Mouse (Mus musculus): ENCODE data around the gene Sptssb. TPM values are rescaled to one million over a fixed set of nuclear protein-coding genes. Genes with fewer than 3 reads are reported as not detected.

Gene Sptssb
- total RNA-seq, 2 experiments from 2014 or later = not detected

DNA sequence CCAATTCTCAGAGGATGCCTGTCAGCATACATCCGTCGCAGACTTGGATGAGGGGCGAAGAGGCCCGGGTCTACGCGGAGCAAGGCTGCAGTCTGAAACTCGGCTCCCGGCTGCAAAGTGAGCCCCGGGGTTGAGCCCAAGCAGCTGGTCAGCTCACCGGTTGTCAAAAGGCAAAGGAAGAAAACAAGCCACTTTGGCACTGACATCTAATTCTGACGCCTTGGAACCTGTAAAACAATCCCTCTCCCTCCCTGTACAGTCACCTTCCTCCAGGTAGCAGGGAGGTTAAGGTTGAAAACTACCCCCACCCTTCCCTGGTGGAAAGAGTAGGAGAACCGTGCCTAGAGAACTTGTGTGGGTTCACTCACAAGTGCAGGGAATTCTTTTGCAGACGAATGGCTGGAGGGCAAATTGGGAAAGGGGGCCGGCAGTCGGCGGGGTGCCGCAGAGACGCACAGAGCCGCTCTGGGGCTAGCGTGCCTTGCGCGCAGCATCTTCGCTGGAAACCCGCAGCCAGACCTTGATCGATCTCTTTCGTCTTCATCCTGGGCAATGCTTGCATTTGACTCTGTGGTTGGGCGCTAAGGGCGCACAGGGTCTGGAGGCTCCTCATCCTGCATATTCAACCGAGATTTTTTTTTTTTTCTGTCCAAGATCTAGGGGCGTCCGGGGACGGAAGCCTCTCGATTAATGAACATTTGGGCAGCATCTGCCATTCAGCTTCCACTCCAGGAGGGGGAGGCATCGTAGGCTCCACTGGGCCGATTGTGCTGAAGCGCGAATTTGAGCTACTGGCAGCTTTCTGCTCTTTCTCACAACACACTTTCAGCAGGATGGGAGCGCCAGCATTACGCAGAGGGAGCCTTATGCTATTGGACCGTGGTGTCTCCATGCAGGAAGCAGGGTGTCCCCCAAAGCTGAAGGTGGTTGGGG lies 1.1 kb upstream of the Sptssb start:
- no peak for ATAC-seq (replicated peaks; ENCODE audit: low FRiP score, low TSS enrichment, poor library complexity, severe bottlenecking)

DNA sequence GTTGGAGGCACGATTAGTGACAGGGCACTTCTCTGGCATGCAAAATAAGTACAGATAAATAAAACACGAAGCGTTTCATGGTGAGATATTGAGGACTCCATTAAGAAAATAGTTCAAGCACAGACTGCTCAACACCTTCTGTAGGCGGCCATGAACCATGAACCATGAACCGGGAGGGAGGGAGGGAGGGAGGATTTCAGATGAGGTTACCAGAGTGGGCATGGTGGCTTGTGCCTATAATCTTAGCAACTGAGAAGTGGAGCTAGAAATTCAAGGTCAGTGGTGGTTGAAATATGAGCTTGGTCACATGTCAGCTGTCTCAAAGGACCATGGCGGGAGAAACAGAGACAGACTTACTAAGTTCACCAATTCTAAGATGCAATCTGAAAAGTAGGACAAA lies 20.3 kb downstream of the Sptssb start:
- no peak for ATAC-seq (replicated peaks; ENCODE audit: low FRiP score, low TSS enrichment, poor library complexity, severe bottlenecking)

DNA sequence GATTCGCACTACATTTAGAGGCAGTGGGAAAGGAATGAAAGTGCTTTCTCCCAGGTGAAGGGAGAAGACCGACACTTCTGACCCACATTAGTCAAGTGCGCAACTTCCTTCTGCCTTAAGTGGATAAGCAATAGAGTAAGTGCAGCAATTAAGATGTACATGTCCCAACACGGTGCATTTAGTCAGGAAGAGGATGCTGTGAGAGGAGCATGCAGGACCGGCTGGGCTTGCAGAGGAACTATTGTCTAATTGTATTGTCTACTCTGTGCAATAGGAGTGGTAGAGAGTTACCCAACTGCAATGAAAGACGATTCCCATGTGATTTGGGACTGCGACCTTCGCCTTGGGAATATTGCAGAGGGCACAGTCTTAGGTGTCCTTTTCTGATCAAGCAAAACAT lies 30.2 kb downstream of the Sptssb start:
- no peak for ATAC-seq (replicated peaks; ENCODE audit: low FRiP score, low TSS enrichment, poor library complexity, severe bottlenecking)

DNA sequence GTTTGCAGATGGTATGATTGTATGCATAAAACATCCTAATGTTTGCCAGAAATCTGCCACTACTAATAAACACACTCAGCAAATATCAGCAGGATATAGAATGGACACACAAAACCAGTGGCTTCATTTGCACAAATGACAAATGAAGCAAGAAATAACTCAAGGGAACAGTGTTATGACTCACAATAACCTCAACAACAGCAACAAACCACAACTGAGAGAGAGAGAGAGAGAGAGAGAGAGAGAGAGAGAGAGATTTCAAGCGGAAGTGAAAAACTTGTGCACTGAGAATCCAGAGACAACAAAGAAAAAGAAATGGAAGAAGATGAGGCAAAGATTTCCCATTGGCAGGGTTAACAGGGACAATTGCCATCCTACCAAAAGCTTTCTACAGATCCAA lies 35.2 kb downstream of the Sptssb start:
- ATAC-seq (replicated peaks; ENCODE audit: low FRiP score, low TSS enrichment, poor library complexity, severe bottlenecking) = no peak

DNA sequence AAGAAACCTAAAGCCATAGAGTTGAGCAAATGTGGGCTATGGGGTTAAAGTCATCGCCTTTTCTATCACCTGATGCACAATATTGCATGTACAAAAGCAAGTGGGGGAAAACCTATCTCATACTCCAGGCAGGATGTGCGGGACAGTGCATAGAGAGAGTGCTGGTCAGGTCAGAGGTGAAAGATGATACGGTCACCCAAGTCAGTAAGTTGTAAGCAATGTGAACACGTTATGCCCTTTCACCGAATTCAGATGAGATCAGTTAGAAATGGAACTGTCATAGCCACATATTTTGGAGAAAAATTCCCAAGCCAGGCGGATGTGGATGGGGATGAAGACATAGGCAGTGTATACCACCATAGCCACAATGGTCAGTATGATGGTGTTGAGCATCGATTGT lies 39.1 kb downstream of the Sptssb start:
- no peak for ATAC-seq (replicated peaks; ENCODE audit: low FRiP score, low TSS enrichment, poor library complexity, severe bottlenecking)

DNA sequence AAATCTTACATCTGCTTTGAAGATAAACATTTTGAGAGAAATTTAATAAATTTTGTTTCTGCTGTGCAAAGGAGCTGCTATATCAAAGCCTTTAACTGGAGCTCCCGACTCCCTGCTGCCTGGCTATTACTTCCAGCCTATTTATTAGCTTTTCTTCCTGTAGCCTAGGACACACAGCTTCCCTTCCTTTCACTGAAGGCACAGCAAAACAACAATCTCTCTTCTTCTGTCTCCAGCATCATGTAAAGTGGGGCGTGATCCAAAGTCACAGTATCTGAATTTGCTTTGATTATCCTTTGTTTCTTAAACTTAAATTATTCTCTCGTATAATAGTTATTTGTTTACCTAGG lies 39.9 kb downstream of the Sptssb start:
- no peak for ATAC-seq (replicated peaks; ENCODE audit: low FRiP score, low TSS enrichment, poor library complexity, severe bottlenecking)

DNA sequence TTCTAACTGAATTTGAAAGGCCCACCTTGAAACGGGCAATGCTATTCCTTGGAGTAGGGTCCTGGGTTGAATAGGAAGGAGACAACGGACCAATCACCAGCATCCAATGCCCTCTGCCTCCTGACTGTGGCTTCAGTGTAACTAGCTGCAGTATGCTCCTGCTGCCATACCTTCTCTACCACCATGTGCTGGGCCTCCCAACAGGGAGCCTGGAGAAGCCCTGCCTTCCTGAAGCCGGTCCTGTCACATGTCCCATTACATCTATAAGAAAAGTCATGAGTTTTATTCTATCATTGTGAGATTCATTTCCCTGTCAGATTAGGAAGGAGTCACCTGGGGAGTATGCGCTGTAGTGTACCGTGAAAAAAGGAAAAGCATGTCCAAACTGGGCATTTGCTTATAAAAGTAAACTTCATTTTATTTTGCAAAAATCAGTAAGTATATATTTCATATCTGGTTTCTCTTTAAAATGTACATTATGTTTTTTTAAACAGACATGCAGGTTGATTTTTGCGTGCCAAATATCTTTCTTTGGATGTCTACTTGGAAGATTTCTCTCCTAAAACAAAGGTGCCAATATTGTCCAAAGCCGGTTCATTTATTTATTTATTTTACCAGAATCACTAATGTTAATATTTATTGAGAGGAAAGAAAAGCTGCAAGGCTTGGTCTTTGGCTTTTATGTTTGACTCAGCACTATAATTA lies 40.4 kb downstream of the Sptssb start:
- ATAC-seq (replicated peaks; ENCODE audit: low FRiP score, low TSS enrichment, poor library complexity, severe bottlenecking) = no peak

DNA sequence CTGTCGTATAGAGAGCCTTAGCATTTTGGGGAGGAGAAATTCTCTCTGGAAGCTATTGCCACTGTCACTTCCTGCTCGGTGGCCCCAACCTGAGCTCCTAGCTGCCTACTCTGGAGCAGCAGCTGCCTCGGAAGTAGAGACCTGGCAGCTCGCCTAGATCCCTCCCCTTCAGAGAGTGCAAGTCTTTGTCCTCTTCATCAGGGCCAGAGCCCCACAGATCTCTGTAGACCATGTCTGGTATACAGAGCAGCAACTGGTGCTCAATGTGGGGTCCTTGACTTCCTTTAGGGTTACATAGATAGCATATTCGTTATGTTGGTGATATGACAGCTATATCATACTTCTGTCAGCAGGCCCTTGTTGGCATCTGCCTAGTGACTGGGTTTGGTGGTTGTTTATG lies 41.3 kb downstream of the Sptssb start:
- ATAC-seq (replicated peaks; ENCODE audit: low FRiP score, low TSS enrichment, poor library complexity, severe bottlenecking) = no peak

DNA sequence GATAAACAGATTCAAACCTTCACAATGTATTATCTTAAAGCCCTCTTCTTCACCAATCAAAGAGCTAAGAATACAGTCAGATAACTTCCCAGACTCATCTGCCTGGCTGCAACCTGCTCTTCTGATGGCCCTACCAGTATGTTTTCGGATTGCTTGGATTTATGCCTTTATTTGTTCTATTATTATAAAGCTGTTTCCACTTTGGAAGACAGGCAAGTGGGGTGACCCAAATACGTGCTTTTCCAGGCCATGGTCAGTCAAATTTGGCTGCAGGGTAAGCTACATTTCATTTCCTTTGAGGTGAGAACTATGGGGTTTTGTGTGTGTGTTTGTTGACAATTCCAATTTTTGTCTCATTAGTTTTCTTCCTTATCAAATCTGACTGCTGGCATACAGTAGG lies 43.2 kb downstream of the Sptssb start:
- no peak for ATAC-seq (replicated peaks; ENCODE audit: low FRiP score, low TSS enrichment, poor library complexity, severe bottlenecking)

DNA sequence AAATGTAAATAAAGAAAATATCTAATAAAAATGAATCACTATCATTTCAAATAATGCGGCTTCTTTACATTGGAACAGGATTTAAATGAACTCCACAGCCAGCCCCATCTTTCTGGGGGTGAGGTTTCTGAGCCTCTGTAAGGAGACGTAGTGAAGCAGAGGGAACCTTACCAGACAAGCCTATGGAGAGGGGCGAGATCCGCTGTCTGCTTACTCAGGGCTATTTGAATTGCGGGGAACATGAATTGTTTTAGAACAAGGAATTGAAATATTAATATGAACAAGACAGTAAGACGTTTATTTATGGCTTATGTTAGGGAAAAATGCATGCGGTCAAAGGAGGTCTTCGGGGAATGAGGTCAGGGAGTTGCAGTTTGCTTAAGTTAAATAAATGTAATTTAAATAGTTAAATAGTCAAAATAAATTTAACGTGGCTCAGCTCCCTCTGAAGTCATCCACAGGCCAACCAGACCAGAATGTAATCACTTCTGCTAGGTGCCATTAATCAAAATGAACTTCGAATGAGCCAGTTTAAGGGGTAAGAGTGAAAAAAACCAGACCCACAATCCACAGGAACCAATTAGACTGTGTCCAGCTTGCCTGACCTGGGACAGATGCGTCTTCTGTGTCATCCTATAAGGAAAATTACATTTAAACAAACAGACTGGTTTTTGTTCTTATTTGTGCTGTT lies 46.6 kb downstream of the Sptssb start:
- ATAC-seq (replicated peaks; ENCODE audit: low FRiP score, low TSS enrichment, poor library complexity, severe bottlenecking) = no peak

DNA sequence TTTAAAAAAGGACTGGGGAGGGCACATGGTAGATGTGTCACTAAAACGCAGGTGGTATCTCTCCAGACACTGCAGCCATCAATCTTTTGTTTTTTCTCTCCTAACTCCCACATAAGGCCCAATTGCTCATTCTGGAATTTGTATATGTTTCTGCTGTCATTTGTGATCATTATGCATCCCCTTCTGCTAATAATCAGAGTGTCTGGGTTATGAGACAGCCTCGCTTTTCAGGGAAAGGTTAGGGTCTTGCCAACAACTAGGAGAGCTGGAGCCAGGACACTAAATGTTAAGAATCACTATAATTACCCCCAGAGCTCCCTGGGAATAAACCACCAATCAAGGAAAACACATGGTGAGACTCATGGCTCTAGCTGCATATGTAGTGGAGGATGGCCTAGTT lies 47.3 kb downstream of the Sptssb start:
- no peak for ATAC-seq (replicated peaks; ENCODE audit: low FRiP score, low TSS enrichment, poor library complexity, severe bottlenecking)

DNA sequence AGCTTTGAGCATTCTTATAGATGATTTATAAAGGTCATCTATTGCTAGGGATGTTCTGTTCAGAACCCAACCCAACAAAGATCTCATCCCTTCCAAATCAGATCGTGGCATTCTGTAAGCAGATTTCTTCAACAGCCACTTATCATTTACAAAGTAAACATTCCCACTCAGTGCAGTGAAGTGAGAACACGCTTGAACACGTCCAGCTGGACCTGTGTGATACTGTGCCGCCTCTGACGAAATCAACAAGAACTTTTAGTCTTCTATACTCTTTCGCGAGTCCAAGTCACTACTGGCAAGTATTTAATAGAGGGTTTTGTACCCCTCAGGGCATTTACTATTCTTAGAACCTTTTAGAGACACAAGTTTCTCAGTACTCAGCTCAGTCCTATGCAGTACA lies 51.3 kb downstream of the Sptssb start:
- ATAC-seq (replicated peaks; ENCODE audit: low FRiP score, low TSS enrichment, poor library complexity, severe bottlenecking) = no peak

DNA sequence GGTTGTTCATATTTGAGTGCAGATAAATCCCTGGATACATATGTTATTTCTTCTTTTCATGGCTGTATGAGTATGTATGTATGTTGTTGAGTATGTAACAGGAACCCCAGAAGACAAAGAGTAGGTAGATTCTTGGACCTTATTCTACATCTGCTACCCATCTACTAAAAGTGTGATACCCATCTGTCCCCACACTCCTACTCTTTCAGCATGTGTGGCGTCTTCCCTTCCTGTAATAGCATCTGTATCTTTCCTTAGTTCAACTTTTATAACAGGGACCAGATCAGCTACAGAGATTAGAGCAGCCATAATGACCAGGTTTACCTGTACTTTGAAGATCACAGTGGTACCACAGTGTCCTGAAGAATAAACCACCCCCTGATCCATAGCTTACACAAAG lies 56.6 kb downstream of the Sptssb start:
- ATAC-seq (replicated peaks; ENCODE audit: low FRiP score, low TSS enrichment, poor library complexity, severe bottlenecking) = no peak

DNA sequence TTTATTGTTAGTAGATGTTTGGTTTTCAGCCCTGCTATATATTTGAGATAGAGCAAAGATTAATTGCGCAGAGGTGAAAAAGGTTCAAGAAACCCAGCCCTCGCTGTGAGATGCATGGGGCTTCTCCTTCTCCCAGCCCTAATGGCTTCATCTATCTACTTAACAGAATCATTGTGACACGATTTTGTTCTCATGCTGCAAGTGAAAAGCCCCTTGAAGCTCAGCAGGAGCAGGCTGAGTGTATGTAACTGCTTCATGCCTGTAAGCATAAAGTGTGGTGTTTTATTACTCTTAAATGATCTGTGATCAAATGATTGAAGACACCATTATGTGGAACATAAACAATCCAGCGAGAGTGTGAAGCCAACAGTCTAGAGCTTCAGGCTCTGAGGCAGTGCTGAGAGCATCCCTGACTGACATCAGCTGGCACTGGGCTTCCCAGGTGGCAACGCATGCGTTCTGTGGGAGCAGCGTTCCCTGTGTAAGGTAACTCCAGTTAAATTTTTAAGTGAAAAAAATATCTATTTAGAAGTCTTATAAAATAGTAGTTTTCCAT lies 58.8 kb downstream of the Sptssb start:
- no peak for ATAC-seq (replicated peaks; ENCODE audit: low FRiP score, low TSS enrichment, poor library complexity, severe bottlenecking)

DNA sequence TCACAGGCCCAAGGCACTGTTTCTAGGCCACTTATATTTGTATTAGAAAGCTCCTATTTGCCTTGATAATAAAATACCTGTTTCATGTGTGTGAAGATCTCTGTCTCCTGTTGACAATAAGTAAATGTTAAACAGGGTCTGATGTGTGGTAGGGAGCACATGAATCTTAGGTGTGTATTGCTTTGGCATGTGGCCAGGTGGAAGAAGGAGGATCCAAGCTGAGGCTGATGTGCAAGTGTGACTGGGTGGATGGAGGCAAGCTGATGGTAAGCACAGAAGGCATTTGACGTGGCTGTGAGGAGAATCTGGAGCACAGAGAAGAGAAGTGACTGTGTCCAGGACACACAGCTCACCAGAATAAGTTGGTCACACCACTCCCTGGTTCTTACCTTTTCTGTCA lies 60.6 kb downstream of the Sptssb start:
- no peak for ATAC-seq (replicated peaks; ENCODE audit: low FRiP score, low TSS enrichment, poor library complexity, severe bottlenecking)

DNA sequence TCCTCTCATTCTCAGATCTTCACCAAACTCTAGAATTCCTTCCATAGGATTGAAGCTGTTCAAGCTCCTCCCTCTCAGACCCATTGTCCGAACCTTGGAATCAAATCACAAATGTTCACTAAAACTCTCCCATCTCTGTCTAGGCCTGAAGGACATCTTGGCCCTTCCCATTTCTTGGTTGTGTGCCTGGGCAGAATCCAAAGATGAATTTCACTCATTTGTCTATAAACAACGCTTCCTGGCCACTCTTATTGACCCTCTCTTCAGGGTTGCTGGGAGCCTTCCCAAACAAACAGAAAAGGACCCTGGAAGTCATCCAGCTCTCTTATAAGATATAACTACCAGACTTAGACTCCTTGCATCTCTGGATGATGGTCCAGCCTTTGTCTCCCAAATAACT lies 61.8 kb downstream of the Sptssb start:
- ATAC-seq (replicated peaks; ENCODE audit: low FRiP score, low TSS enrichment, poor library complexity, severe bottlenecking) = no peak

DNA sequence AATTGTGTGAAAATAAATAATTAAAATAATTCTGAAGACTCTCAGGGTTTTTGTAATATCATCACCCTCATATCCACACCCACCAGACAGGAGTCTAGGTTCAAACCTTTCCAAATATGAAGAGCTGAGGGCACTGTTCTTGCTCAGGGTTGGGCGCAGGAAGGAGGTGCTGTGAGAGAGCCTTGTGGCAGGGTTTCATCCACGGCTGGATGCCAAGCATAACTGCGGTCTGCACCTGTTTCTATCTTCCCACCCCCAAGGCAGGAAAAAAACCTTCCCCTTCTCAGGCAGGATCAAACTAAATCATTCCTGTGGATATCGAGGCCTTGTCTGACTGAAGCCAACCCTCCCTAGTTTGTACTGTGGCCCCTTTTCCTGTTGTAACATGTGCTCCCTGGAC lies 62.2 kb downstream of the Sptssb start:
- ATAC-seq (replicated peaks; ENCODE audit: low FRiP score, low TSS enrichment, poor library complexity, severe bottlenecking) = no peak

DNA sequence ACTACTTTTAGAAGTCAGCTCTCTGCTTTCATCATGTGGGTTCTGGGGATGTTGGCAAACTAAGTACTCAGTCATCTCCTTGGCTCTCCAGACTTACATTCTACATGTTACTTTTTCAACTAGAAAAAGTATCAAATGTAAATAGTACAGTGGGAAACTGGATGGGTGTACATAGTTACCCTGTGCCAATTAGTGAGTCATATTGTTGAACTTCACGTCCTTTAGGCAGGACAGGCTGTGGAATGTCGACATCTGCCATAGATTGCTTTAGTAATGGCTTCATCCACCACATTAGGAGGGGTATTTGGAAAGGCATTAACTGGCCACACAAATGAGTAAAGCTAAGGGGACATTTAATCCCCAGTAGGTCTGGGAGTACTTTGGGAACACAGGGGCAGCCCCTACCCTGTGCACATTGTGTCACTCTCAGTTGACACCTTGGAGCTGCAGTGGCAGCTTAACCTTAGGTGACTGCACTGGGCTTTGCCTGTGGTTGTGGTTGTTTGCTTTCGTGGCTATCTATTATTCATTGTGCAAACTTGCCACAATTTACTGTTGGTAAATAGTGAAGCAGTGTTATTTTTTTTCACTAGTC lies 66.8 kb downstream of the Sptssb start:
- no peak for ATAC-seq (replicated peaks; ENCODE audit: low FRiP score, low TSS enrichment, poor library complexity, severe bottlenecking)

DNA sequence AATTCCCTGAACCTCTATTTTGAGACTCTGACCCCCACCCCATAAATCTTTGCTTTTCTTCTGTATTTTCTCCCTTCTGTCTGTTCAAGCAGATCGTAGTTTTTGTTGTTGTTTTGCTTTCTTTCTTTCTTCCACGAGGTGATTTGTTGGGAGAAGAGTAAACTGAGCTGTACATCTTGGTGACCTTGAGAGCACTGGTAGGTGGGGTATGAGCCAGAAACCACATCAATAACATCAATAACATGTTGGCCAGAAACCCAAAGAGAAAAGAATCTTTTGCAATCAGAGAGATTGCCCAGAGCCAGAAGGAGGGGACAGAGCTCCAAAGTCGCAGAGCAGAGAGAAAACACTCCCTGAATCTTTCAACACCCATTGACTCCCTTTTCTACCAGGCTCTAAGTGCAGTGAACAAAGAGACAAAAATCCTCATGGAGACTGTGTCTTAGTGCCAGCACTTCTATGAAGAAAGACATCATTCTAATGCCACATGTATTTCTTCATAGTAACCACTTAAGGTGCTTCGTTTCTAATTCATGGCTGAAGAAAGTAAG lies 80.4 kb downstream of the Sptssb start:
- no peak for ATAC-seq (replicated peaks; ENCODE audit: low FRiP score, low TSS enrichment, poor library complexity, severe bottlenecking)

DNA sequence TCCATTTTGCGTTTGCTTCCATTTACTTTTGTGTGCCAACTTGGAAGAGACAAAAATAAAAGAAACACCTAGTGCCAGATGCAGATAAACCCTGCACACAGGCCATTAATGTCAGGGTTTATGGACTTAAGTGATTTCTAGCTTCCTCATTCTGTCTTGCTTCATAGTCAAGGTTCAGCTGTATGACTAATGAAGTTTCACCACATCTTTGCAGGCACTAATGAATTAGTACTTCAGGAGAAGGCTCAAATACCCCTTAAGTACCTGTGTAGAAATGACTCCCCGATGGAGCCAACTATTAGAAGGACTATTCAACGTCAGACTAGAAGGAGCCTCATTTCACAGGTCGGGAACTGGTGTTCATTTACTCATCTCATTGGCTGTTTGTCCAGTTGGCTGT lies 86.4 kb downstream of the Sptssb start:
- no peak for ATAC-seq (replicated peaks; ENCODE audit: low FRiP score, low TSS enrichment, poor library complexity, severe bottlenecking)
